Mouse (Mus musculus) heart, adult 11 months (tissue): Measurements from ENCODE around the gene Abca7.
"Not testable (repeated sequence)": the region's sequence is repeated elsewhere in the genome, so short reads cannot be mapped to it uniquely, and the experiment has no call there.

ENCODE experiments used
- DNase-seq: peaks from one replicate; pipeline ENCODE4 v3.0.0; 2022

Gene Abca7

DNA sequence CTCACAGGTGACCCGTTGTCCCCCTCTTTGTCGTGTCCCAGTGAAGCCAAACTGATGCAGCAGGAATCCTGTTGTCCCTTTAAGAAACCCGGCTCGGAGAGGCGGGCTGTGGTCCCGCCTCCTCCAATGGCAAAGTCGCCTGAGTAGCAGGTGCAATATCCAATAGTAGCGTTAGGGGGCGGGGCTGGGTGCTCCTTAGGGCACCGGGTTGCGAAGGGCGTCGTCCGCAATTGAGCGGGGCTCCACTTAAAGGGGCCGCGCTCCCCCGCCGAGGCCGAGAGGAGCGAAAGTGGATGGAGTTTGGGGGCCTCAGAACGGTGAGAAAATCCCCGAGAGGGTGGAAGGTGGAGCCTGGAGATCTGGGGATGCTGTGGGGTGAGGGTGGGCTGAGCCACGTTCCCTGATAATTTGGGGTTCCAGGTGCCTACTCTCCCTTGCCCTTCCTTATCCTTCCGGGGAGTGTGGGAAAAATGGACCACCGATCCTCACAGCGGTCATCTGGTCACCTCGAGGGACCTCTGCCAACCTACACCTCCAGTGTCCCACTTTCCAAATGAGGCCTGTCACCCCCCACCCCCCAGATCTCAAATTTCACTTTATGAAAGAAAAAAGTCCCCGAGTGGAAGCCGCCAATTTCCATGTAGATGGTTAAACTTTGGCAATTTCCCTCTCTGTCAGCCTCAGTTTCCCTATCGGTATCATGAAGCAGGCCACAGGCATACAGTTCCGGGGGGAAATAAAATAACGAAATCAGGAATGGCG, at the start of gene Abca7:
Abca7 (plus strand) TSS at position 223 of the 762 bp plus-strand sequence.
- peak; percentile 100 for DNase-seq

DNA sequence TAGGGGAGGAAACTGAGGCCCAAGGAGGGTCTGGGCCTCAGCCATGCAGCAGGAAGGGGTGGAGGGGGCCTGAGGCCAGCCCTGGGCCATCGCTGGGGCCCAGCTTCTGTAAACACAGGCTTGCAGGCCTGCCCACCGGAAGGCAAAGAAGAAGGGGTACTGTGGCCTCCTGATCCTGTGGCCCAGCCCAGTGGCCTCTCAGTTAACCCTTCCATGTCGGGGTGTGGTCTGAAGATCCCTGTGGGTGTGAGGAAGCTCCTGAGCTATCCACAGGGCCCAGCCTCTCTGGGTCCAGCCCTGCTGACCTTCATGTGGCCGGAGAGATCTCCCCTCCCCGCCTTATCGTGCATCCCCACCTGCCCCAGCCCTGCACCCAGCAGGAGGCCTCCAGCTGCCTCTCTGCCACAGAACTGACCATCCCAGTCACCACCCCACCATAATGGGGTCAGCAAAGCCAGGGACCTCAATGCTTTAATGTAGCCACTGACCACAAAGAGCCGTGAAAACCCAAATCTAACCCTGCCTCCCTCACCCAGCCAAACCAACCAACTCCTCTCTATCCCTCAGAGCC, 49.5 kb upstream of the Abca7 start:
- no peak for DNase-seq

DNA sequence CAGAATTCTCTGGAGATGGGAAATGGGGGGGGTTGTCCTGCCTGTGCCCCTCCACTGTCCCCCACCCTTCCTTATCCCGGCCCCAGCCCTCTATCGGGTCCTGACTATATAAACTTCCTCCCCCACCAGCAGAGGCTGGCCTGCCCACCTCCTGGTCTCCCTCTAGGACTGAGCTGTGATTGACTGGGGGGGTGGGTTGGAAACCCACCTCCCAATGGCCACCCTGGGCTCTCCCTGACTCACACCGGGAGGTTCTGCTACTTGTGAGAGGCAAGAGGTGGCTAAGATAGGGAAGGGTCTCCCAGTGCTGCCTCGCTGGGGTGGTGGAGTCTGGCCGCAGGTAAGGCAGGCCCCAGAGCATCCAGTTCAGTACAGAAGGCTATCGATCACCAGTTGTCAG, 48.8 kb upstream of the Abca7 start:
- DNase-seq, result peak; percentile 91

DNA sequence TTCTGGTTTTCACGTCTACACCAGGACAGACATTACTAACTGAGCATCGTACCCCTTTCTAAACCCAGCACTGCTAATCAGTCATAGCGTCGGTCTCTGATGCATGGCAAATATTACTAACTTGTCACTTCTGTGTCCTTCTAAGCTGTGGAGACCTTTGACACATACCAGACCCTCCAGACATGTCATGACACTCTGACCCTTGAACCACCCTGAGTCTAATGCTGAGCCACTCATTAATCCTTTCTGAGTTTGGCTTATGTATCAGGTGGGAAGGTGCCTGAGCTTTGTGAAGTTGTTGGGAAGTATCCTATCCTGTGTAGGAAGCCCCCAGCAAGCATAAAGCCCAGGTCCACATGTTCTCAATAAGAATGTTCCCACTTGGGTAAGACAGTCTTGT, 46.4 kb upstream of the Abca7 start:
- DNase-seq, result no peak

DNA sequence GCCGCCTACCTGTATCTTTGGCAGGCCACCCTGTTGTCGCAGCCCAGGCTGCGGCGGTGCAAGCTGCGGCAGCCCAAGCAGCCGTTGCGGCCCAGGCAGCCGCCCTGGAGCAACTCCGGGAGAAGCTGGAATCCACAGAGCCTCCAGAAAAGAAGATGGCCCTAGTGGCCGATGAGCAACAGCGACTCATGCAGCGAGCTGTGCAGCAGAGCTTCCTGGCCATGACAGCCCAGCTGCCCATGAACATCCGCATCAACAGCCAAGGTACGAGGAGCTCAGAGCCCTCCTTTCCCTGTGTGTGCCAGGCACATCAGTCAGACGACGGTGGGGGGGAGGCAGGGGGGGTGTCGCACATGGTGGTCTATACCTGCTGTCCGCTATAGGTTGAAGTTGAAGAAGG, 45.6 kb upstream of the Abca7 start:
- no peak for DNase-seq

DNA sequence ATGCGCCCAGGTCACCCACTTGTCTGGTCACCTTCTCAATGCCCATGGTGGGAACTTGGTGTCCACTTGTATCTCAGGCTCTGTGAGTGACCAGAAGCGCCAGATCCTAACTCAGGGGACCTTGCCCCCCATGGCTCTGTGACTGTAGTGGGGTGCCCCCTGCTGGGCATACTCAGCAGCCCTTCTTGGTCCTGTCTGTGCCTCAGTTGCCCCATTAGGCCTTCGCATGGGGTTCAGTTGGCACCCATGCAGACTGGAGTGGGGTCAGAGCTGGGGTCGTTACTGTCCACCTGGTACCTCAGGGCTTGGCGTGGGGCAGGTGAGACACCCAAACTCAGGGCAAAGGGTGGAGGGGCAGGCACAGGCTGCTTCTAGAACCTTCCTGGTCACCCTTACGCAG, 42.3 kb upstream of the Abca7 start:
- peak; percentile 94 for DNase-seq

DNA sequence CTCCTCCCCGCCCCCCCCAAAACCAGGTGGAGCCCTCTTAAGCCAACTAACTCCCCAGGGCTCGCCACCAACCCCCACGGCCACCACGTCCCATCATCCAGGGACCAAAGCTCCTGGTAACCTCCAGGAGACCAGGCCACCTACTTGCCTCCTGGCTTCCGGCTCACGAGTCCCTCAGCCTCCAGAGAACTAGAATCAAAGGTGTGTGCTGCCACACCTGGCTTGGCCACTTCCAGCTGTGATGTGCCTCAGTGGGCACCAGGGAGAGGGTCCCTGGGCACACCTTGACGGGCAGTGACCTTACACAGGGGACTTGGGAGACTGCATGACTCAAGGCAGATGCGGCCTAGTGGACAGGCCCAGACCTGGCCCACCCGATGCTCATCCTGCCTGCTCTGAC, 40.6 kb upstream of the Abca7 start:
- DNase-seq, result peak; percentile 92

DNA sequence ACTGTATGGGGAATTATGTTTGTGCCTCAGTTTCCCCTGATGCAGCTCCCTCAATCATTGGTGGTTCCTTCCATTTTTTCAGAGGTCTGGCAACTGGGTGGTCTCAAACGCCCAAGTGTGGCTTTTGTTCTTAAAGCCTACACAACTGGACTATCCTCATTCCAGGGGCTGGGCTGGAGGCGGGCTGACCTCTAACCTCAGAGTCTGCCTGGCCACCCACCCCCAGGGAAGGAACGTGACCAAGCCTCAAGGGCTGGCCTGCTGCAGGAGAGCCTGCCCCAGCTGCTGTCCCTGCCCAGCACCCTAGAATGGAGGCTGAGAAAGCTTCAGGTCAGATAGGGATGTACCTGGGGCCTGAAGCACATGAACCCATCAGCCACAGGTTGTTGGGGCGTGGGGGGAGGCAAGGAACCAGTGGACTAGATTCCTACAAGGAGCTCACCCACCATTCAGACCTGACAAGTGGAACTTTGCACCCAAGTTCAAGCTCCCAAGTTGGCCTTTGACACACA, 39.6 kb upstream of the Abca7 start:
- peak; percentile 93 for DNase-seq

DNA sequence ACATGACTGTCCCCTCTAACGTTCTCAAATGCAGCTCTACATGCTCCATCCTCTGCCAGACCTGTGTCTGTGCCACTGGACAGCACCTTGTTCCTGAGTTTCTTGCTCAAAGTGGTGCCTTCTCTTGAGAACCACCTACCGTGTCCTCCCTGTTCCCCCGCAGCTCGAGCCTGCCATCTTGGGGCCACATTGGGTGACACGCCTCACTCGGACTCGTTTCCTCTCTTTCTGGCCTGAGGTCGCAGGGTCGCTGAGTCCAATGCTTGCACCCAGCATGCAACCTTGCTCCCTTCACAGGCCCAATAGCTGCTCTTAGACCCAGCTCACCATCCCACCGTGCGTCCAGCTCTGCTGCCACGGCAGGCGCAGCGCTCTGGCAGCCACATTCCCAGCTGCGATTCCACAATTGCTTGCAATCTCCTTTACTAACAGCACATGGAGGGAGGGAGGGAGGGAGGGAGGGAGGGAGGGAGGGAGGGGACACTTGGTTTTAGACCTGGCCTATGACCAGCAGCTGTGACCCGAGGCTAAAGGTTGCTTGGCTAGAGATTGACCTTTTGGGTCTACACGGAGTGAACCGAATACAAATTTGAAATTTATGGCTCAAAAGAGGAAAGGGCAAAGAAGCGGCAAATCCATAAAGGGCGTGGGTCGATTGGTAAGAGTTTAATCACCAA, 38.0 kb upstream of the Abca7 start:
- peak; percentile 97 for DNase-seq

DNA sequence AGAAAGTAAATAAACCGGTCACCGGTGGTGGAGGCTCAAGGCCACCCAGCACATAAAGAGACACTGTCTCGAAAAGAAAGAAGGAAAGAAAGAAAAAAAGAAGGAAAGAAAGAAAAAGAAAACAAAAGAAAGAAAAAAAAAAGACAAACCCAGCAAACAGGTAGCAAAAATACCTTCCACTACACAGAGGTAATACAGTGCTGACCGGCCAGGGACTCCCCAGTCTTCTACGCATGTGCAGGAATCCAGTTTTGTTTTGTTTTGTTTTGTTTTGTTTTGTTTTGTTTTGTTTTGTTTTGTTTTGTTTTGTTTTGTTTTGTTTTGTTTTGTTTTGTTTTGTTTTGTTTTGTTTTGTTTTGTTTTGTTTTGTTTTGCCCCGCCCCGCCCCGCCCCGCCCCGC, 36.9 kb upstream of the Abca7 start:
- not testable (repeated sequence) for DNase-seq

DNA sequence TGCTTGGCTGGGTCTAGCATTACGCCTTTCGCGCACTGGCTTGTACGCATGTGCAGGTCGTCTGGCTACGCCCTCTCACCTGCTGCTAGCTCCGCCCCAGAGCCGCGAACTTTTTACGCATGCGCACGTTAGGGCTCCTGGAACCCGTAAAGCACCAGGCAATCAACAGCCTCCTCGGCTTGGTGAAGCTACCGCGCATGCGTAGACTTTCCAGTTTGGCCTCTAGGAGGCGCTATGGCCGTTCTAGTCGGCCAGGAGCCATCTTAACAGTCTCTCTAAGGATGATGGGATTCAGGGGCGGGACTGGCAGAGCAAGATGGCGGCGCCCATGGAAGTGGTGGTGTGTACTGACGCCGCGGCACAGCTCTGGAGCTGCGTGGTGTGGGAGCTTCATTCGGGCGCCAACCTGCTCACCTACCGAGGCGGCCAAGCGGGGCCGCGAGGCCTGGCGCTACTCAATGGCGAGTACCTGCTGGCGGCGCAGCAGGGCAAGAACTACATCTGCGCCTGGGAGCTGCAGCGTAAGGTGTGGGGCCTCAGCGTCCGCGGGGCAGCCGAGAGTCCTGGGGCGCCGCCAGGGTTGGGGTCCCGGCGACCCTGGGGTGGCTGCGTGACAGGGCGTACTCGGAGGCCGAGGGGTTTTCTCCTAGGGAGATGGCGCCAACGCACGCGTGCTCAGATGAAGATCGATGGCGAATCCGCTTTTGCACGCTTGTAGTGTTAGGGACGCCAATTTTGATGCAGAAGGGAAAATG, 36.3 kb upstream of the Abca7 start, which contains the start of gene Wdr18:
Wdr18 (plus strand) TSS at position 306 of the 755 bp plus-strand sequence.
- peak; percentile 100 for DNase-seq

DNA sequence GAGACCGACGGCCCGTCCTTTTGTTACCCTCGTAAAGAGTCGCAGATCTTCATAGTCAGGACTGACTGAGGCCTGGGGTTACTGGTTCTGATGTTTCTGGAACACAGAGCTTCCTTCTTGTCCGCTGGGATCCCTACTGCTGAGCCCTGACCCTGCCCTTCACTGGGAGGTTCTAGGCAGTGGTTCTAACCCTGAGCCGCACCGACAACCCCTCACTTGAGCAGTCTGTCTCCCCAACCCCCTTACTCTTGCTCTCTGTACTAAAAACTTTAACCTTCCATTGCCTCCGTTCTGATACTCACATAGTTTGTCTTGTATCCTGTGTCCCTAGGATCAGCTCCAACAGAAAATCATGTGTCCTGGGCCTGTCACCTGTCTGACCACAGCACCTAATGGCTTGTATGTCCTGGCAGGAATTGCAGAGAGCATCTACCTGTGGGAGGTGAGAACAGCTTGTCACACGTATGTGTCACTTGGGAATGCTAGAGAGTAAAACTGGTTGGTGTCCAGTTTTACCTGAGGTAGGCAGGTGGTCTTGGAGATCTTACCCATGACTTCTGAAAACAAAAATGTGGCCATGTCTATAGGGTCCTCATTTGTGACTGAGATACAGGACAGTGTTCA, 35.5 kb upstream of the Abca7 start:
- peak; percentile 91 for DNase-seq

DNA sequence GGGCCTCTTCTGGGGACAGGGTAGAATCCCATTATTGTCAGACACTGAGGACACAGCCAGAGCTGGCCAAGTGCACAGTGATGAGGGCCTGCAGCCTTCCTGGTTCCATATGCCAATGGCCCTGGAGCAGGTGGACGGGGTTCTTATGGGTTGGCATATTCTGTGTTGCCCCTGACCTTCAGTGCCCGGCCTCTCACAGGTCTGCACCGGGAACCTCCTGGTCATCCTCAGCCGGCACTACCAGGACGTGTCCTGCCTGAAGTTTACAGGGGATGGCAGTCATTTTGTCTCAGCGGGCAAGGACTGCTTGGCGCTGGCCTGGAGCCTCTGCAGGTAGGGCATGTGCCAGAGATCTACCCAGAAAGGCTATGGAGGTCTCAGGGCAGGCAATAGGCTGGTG, 31.6 kb upstream of the Abca7 start:
- peak; percentile 91 for DNase-seq

DNA sequence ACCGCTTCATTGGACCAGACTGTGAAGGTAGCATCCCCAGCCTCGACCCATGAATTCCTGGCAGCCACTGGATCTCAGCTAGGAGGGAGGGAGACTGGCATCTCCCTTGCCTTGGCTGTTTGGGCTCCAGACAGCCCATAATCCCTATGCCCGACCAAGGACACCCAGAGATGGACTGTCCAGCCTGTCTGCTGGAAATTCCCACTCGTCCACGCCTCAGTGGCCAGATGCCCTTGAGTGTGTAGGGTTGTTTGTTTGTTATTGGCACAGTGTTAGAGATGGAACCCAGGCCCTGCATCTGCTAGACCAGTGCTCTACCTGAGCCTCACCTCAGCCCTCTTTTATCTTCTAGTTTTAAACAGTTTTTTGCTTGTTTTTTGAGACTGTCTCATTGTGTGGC, 31.0 kb upstream of the Abca7 start:
- no peak for DNase-seq

DNA sequence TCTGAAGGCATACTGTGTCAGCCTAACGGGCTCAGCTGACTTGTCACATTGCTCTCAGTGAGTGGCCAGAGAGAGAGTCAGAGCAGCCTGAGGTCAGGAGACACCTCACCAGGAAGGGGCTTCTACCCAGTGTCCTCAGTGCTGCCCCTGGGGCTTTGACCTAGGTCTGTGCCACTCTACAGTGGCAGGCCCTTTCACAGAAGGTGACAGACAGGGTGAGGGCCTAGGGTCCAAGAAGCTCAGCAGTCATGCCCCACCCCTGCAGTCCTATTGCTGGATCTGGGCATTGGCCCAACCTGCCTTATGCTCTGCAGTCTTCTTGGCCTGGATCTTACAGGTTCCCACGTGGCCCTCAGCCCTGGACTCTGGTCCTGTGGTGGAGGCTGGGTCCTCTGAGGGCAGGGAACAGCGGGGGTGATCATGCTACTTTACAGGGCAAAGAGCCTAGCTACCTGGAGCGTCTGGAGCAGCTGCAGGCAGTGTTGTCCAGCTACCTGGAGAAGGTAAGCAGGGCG, 29.4 kb upstream of the Abca7 start:
- DNase-seq, result peak; percentile 98

DNA sequence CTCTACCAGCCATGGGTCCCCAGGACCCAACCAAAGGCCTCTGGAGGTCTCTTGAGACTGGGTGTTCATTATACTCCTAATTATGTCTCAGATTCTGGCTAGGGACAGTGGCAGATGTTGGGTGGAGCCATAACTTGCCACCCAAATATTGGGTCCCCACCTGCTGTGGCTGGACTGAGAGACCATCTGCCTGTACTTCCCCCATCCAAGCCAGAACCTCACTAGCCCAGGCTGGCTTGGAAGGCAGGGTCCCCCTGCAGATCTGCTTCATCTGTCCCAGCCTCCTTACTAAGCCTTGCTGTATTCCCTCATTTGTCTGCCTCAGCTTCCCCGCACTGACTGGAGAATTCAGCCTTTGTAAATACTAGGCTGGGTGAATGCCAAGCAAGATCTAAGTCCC, 28.1 kb upstream of the Abca7 start:
- no peak for DNase-seq

DNA sequence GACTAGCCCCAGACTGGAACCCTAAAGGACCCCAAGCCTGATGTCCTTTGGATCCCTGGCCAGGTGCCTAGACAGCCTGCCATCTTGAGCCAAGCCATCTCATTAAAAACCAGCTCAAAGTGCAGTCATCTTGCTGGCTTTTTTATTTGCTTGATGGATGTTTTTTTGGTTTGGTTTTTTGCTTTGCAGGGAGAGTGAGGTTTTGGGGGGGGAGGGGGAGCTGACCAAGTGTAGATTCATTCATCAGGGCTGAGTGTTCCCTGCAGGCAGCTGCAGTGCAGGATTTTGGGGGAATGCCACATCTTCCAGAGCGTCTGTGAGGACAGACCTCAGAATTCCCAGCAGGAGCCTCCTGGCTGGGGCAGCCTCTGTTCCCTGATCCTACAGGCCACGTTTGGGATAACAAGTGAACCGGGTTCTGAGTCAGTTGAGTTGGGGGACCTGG, 27.1 kb upstream of the Abca7 start:
- DNase-seq, result no peak

DNA sequence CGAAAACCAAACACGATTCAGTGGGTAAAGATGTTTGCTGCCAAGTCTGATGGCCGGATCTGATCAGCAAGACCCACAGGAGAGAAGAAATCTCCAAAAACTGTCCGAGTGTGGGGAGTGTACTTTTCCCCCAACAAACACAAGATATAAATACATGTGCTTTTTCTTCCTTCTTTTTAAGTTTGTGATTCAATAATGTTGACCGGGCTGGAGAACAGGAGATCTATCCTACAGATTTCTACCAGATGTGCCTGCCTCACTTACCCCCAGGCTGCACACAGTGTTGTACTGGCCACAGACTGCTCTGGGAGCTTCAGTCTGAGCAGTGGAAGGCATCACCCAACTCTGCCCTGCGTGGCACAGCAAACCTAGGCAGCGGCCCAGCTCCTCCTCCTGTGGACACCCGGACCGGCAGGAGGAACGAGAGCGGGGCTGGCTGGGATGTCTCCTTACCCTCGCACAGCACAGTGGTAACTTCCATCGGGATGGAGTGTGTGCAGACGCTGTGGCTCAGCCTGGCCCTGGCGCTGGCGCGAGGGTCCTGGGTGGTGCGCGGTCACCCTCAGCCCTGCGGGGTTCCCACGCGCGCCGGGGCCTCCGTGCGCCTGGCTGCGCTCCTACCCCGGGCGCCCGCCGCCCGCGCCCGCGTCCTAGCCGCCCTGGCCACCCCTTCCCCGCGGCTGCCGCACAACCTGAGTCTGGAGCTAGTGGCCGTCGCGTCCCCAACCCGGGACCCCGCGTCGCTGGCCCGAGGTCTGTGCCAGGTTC, 25.7 kb upstream of the Abca7 start, which contains the start of gene Grin3b:
Grin3b (plus strand) TSS at position 301 of the 768 bp plus-strand sequence.
- DNase-seq, result no peak

DNA sequence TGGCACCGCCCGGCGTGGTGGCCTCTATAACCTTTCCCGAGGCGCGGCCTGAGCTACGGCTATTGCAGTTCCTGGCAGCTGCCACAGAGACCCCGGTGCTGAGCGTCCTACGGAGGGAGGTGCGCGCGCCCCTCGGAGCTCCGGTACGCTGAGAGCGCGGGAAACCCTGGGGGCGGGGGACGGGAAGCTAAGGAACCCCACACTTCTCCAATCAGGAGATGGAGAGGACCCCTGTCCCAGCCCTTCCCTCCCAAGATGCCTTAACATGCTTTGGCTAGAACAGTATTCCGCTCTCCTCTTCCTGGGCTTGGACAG, 25.2 kb upstream of the Abca7 start:
- no peak for DNase-seq

DNA sequence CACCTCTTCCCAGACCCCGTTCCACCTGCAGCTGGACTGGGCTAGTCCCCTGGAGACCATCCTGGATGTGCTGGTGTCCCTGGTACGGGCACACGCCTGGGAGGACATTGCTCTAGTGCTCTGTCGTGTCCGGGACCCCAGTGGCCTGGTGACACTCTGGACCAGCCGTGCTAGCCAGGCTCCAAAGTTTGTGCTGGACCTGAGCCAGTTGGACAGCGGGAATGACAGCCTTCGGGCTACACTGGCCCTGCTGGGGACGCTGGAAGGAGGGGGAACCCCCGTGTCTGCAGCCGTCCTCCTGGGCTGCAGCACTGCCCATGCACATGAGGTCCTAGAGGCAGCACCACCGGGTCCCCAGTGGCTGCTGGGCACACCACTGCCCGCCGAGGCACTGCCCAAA, 23.5 kb upstream of the Abca7 start:
- DNase-seq, result peak; percentile 95

DNA sequence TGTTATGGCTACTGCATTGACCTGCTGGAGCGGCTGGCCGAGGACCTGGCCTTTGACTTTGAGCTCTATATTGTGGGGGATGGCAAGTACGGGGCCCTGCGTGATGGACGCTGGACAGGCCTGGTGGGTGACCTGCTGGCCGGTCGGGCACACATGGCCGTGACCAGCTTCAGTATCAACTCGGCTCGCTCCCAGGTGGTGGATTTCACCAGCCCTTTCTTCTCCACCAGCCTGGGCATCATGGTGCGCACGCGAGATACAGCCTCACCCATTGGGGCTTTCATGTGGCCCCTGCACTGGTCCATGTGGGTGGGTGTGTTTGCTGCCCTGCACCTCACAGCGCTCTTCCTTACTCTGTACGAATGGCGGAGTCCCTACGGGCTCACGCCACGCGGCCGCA, 22.2 kb upstream of the Abca7 start:
- peak; percentile 90 for DNase-seq

DNA sequence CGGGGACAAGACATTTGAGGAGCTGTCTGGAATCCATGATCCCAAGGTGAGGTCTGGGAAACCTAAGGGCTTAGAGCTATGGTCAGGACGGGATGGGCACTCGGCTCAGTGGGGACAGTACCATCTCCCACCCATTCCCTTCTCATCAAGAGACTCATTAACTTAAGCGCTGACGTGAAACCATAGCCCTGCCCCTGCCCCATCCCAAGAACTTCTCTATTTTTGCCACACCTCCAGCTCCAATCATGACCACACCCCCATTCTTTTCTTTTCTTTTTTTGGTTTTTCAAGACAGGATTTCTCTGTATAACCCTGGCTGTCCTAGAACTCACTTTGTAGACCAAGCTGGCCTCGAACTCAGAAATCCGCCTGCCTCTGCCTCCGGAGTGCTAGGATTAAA, 21.6 kb upstream of the Abca7 start:
- no peak for DNase-seq
